Mouse (Mus musculus) lung, embryonic 16.5 days (tissue): ENCODE data around the gene Abhd17c. TPM values are rescaled to one million over a fixed set of nuclear protein-coding genes. Genes with fewer than 3 reads are reported as not detected.

Experiments used
- ATAC-seq: fragments of 200-750 bp; cut with Nextera tagmentation; 2 replicates; pipeline ENCODE4 v1.8.0; 2017; ENCODE audit warnings: low read depth, mild to moderate bottlenecking, moderate library complexity
- H3K27ac ChIP-seq: fragments of 300-500 bp; sonication (generic); 2 replicates; pipeline ENCODE4 v1.5.1; 2014; ENCODE audit warnings: mild to moderate bottlenecking, control low read depth, low read length
- H3K27me3 ChIP-seq: fragments of 300-500 bp; sonication (generic); 2 replicates; pipeline ENCODE4 v1.6.1; 2014; ENCODE audit warnings: low read depth, low read length, mixed read lengths; ENCODE audit not compliant: control insufficient read depth, insufficient read depth
- H3K36me3 ChIP-seq: fragments of 300-500 bp; sonication (generic); 2 replicates; pipeline ENCODE4 v1.6.1; 2014; ENCODE audit warnings: low read length; ENCODE audit not compliant: control insufficient read depth, insufficient read depth
- H3K4me1 ChIP-seq: fragments of 300-500 bp; sonication (generic); replicated peaks from 2 replicates; pipeline ENCODE4 v1.6.1; 2014; ENCODE audit warnings: low read length, mixed read lengths; ENCODE audit not compliant: control insufficient read depth, insufficient read depth
- H3K4me2 ChIP-seq: fragments of 300-500 bp; sonication (generic); 2 replicates; pipeline ENCODE4 v1.6.1; 2014; ENCODE audit warnings: low read depth, low read length, control low read depth
- H3K4me3 ChIP-seq: fragments of 300-500 bp; sonication (generic); 2 replicates; pipeline ENCODE4 v1.5.1; 2014; ENCODE audit warnings: mild to moderate bottlenecking, low read length, control low read depth
- H3K9ac ChIP-seq: fragments of 300-500 bp; sonication (generic); 2 replicates; pipeline ENCODE4 v1.6.1; 2014; ENCODE audit warnings: low read length, control low read depth
- H3K9me3 ChIP-seq: fragments of 300-500 bp; sonication (generic); 2 replicates; pipeline ENCODE4 v1.6.1; 2016; ENCODE audit warnings: low read length; ENCODE audit not compliant: control insufficient read depth
- WGBS: fragments of 180-500 bp; shearing (Covaris S2); extraction: QIAGEN DNeasy Blood & Tissue Kit; methylation state at CpG from one replicate; pipeline ENCODE4 v1.1.7; 2014; 5-methylcytosine and 5-hydroxymethylcytosine counted together
- polyA plus RNA-seq: library from polyadenylated mRNA; unstranded; fragments of >200 nt; fragmentation: Nextera tagmentation; extraction: Ambion mirVana; gene quantifications from 2 replicates; pipeline ENCODE4 v1.2.1, GENCODE M21; 2015

Abhd17c gene
- polyA plus RNA-seq, 1 experiment from 2014 or later = 9.8 TPM

GRCm38 (mm10) chr7:84116621-84117542, 34.8 kb downstream of the Abhd17c start:
- Histone ChIP-seq H3K4me3 (no peak overlapping the region), H3K27ac (peak overlapping the region; percentile 37; the same call in 1 of the 2 replicates), H3K4me1 (peaks cover 63% of the 10 kb centered on the region), H3K9ac (no peak overlapping the region), H3K36me3 (peaks cover 10% of the 10 kb centered on the region), H3K27me3 (no peaks in the 10 kb centered on the region), H3K9me3 (no peaks in the 10 kb centered on the region), H3K4me2 (no peak overlapping the region)
- peak; percentile 37; the same call in 1 of the 2 replicates for ATAC-seq
- 56% methylated on average over 7 of the region's 7 CpGs for WGBS

- Histone ChIP-seq H3K9me3 (no peaks in the 10 kb centered on the region), H3K4me2 (no peak overlapping the region), H3K4me1 (peaks cover 55% of the 10 kb centered on the region), H3K36me3 (peaks cover 11% of the 10 kb centered on the region), H3K9ac (no peak overlapping the region), H3K27me3 (no peaks in the 10 kb centered on the region), H3K27ac (no peak overlapping the region), H3K4me3 (no peak overlapping the region)
- no peak for ATAC-seq
- WGBS = 33% methylated on average over 2 of the region's 2 CpGs
These were observed 36.3 kb downstream of the Abhd17c start for GRCm38 (mm10) chr7:84115385-84115784.

- H3K4me3 ChIP-seq = no peak overlapping the region
- ATAC-seq = no peak
- H3K36me3 ChIP-seq = peaks cover 17% of the 10 kb centered on the region
- no peak overlapping the region for H3K27ac ChIP-seq
- no peaks in the 10 kb centered on the region for H3K27me3 ChIP-seq
- H3K9me3 ChIP-seq = no peaks in the 10 kb centered on the region
- H3K9ac ChIP-seq = no peak overlapping the region
- H3K4me1 ChIP-seq = peaks cover 48% of the 10 kb centered on the region
- no peak overlapping the region for H3K4me2 ChIP-seq
- 65% methylated on average over 3 of the region's 3 CpGs for WGBS
These were observed 36.9 kb downstream of the Abhd17c start for GRCm38 (mm10) chr7:84114775-84115174.

DNA sequence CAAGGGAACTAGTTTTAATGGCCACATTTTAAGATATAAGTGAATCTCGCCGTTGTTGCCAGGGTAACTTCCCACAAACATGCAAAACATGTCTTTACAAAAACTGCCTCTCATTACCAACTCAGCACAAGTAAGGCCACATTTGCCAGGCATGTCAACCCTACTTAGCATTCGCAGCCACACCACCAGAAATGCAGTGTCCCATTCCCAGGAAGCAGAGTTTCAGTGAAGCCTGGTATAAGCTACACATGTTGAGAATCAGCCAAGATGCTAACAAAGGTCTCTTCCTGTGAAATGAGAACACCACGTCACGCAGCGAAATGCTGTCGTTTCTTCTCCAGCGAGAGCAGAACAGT, 38.7 kb downstream of the Abhd17c start:
- H3K9me3 ChIP-seq = no peaks in the 10 kb centered on the region
- 79% methylated on average over 8 of the region's 8 CpGs for WGBS
- H3K4me1 ChIP-seq = peaks cover 39% of the 10 kb centered on the region
- H3K36me3 ChIP-seq = peaks cover 26% of the 10 kb centered on the region
- no peak for ATAC-seq
- H3K9ac ChIP-seq = no peak overlapping the region
- no peaks in the 10 kb centered on the region for H3K27me3 ChIP-seq
- H3K4me3 ChIP-seq = no peak overlapping the region
- H3K4me2 ChIP-seq = no peak overlapping the region
- H3K27ac ChIP-seq = peak overlapping the region; percentile 28

DNA sequence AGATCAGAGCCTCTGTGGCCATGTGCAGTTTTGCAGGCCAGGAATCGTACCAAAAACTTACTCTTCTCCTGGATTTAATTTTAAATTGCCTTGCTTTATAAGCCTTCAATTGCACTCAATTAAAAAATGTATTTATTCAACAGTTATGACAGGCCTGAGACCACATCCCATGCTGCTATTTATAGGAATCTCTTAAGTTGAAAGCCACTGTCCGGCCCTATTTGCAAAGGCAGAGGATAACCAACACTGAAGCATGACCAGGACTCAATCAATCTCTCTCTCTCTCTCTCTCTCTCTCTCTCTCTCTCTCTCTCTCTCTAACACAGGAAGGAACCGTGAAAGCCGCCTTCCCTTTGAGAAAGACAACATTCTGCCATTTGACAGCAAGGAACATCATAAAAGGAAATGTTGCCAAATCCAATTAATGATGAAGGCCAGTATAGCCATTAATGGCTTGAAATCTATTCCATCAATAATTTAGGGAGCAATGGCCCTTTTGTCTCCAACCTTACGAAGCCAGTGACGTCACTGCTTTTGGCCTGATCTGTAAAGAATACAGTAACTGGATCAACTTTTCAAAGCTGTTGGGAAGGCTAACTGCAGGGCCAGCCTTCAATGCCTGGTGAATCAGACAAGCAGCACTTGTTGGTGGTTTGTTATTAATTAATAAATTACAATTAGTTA, 39.2 kb downstream of the Abhd17c start:
- H3K27ac ChIP-seq = peak overlapping the region; percentile 55
- no peak overlapping the region for H3K9ac ChIP-seq
- peaks cover 26% of the 10 kb centered on the region for H3K36me3 ChIP-seq
- no peaks in the 10 kb centered on the region for H3K9me3 ChIP-seq
- H3K4me3 ChIP-seq = no peak overlapping the region
- peaks cover 35% of the 10 kb centered on the region for H3K4me1 ChIP-seq
- peak; percentile 79 for ATAC-seq
- H3K27me3 ChIP-seq = no peaks in the 10 kb centered on the region
- WGBS = 49% methylated on average over 6 of the region's 6 CpGs
- no peak overlapping the region for H3K4me2 ChIP-seq

DNA sequence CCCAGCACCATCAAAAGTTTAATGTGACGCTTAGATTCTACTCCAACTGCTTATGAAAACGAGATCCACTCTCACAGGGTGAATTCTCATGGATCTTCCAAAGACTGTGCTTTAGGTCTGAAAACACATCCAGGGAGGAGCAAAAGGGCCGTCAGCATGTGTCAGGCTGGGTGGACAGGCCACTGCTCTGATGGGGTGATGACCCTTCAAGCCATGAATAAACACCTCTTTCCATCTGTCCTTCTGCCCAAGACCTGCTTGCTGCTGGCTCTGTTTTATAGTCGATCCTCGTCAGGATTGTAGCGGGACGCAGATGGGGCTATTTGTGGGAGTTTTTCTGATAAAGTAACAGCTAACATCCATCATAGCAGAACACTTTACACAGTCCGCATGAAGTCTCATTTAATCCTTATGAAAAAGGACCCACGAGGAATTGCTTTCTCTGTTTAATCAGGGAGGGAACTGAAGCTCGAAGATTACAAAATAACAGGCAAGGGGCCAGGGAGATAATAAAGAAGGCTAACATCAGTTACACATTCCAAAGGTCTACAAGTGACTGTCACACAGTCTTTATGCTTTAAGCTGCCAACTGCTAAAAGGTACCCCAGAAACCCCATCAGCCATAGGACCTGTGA, 39.9 kb downstream of the Abhd17c start:
- peaks cover 30% of the 10 kb centered on the region for H3K4me1 ChIP-seq
- H3K4me2 ChIP-seq = no peak overlapping the region
- ATAC-seq = peak; percentile 75
- no peak overlapping the region for H3K9ac ChIP-seq
- peaks cover 26% of the 10 kb centered on the region for H3K36me3 ChIP-seq
- H3K27ac ChIP-seq = peak overlapping the region; percentile 70
- WGBS = 41% methylated on average over 10 of the region's 10 CpGs
- H3K4me3 ChIP-seq = no peak overlapping the region
- H3K9me3 ChIP-seq = no peaks in the 10 kb centered on the region
- H3K27me3 ChIP-seq = no peaks in the 10 kb centered on the region

GRCm38 (mm10) chr7:84106942-84107341, 44.8 kb downstream of the Abhd17c start:
- H3K27ac ChIP-seq = no peak overlapping the region
- no peaks in the 10 kb centered on the region for H3K27me3 ChIP-seq
- peaks cover 16% of the 10 kb centered on the region for H3K36me3 ChIP-seq
- H3K4me3 ChIP-seq = no peak overlapping the region
- H3K4me2 ChIP-seq = no peak overlapping the region
- no peak overlapping the region for H3K9ac ChIP-seq
- WGBS = 90% methylated on average over 1 of the region's 1 CpGs
- peaks cover 7% of the 10 kb centered on the region for H3K4me1 ChIP-seq
- no peak for ATAC-seq
- H3K9me3 ChIP-seq = no peaks in the 10 kb centered on the region

DNA sequence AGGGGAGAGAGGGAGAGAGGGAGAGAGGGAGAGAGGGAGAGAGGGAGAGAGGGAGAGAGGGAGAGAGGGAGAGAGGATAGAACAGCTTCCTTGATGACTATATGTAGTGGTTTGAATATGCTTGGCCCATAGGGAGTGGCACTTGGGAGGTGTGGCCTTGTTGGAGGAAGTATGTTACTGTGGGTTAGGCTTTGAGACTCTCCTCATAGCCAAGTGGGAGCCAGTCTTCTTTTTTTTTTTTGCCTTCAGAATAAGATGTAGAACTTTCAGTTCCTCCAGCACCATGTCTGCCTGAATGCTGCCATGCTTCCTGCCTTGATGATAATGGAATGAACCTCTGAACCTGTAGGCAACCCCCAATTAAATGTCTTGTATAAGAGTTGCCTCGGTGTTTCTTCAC, 49.1 kb downstream of the Abhd17c start:
- Histone ChIP-seq H3K9me3 (no peaks in the 10 kb centered on the region), H3K36me3 (no peaks in the 10 kb centered on the region), H3K27ac (no peak overlapping the region), H3K4me3 (no peak overlapping the region), H3K4me2 (no peak overlapping the region), H3K9ac (no peak overlapping the region), H3K27me3 (no peaks in the 10 kb centered on the region), H3K4me1 (no peaks in the 10 kb centered on the region)
- no peak for ATAC-seq
- WGBS = 95% methylated on average over 1 of the region's 1 CpGs

GRCm38 (mm10) chr7:84100672-84101071, 51.0 kb downstream of the Abhd17c start:
- no peak overlapping the region for H3K4me3 ChIP-seq
- WGBS = 76% methylated on average over 3 of the region's 3 CpGs

More at GRCm38 (mm10) chr7:84100672-84101071, 51.0 kb downstream of the Abhd17c start:
- no peak for ATAC-seq
- no peaks in the 10 kb centered on the region for H3K27me3 ChIP-seq
- H3K4me2 ChIP-seq = no peak overlapping the region
- no peaks in the 10 kb centered on the region for H3K36me3 ChIP-seq
- H3K9me3 ChIP-seq = no peaks in the 10 kb centered on the region
- no peak overlapping the region for H3K27ac ChIP-seq
- no peak overlapping the region for H3K9ac ChIP-seq
- H3K4me1 ChIP-seq = no peaks in the 10 kb centered on the region
